Mouse (Mus musculus): ENCODE data around the gene Tollip. TPM values are rescaled to one million over a fixed set of nuclear protein-coding genes. Genes with fewer than 3 reads are reported as not detected.
A peak's percentile ranks its signal among the peaks of the same experiment; 100 is the strongest.

Gene Tollip
- polyA plus RNA-seq (2012; rRNA removed), result 232 TPM in 2 replicates

DNA sequence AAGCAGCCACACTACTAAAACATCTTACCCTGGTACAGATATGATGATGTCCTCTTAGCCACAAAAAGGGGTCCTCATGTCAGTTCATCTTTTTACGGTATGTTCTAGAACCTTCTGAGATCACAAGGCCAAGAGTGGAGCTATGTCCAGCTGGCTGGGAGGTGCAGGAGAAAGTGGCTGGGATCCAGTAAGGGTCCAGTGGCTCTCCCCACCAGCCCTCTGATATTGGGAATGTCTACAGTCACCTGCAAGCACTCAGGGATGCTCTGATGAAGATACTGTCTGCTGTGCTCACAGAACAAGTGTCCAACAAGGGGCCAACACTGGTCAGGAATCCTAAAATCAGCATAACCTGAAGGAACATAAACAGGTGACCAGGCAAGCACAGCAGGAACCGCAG lies at the start of gene Tollip:
Tollip (minus strand) TSS at position 101 of the 400 bp plus-strand sequence.
- TF ChIP-seq CTCF (IDR thresholded peaks at IDR 0.05; ENCODE audit: control insufficient read depth, insufficient read depth, insufficient replicate concordance, low read depth, low read length) (no peak), POLR2A (IDR thresholded peaks at IDR 0.05; ENCODE audit: control insufficient read depth, low read depth, low read length) (no peak; the same call in 1 of the 2 replicates)
- Histone ChIP-seq H3K27ac (ENCODE audit: control insufficient read depth, insufficient read depth, low read depth, low read length) (peak within 1 kb of the TSS; percentile 34; the same call in 1 of the 2 replicates), H3K27me3 (ENCODE audit: control insufficient read depth, insufficient read depth, low read length) (no peaks in the 10 kb centered on the region), H3K4me1 (ENCODE audit: control insufficient read depth, insufficient read depth, low read length) (no peaks in the 10 kb centered on the region), H3K36me3 (ENCODE audit: control insufficient read depth, insufficient read depth, low read length) (no peaks in the 10 kb centered on the region), H3K4me3 (ENCODE audit: control insufficient read depth, low read depth, low read length) (peak within 1 kb of the TSS; percentile 75)

DNA sequence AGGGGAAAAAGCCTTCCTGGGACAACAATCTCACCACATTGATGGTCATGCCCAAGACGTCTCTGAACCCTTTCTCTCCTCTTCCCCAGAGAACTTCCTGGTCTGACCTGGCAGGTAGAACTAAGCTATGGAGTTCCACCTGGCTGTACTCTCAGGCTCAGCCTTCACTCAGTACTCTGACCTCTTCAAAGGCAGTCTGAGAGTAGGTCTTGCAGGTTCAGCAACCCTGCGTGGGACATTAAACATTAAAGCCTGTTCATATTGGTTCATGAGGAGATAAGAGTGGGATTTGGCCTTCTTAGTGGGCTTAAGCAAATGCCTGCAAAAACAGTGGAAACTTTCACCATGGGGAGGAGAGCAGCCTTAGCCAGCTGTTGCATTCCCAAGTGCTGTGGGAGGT lies 48.0 kb upstream of the Tollip start:
- no peaks in the 10 kb centered on the region for H3K36me3 ChIP-seq (ENCODE audit: control insufficient read depth, insufficient read depth, low read length)
- H3K4me1 ChIP-seq (ENCODE audit: control insufficient read depth, insufficient read depth, low read length), result no peaks in the 10 kb centered on the region
- H3K4me3 ChIP-seq (ENCODE audit: control insufficient read depth, low read depth, low read length), result no peak overlapping the region
- H3K27me3 ChIP-seq (ENCODE audit: control insufficient read depth, insufficient read depth, low read length), result no peaks in the 10 kb centered on the region
- H3K27ac ChIP-seq (ENCODE audit: control insufficient read depth, insufficient read depth, low read depth, low read length), result no peak overlapping the region
- TF ChIP-seq POLR2A (IDR thresholded peaks at IDR 0.05; ENCODE audit: control insufficient read depth, low read depth, low read length), result no peak
- TF ChIP-seq CTCF (IDR thresholded peaks at IDR 0.05; ENCODE audit: control insufficient read depth, insufficient read depth, insufficient replicate concordance, low read depth, low read length), result no peak

DNA sequence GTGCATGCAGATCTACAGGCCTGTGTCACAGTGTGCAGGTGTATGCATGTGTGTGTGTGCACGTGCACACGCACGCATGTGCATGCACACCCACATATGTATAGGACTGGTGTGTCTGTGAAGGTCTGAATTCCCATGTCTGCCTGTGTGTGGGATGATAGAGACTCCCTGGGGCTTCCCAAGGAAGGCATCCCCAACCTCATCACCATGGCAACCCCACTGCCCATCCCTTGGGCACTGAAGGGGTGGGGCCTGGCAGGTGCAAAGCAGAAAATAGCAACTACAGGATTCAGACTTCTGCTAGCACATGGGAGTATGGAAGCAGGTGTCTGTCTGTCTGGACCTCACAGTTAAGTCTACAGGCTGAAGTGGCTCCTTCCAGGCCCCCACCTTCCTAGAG lies 44.2 kb upstream of the Tollip start:
- H3K27ac ChIP-seq (ENCODE audit: control insufficient read depth, insufficient read depth, low read depth, low read length), result no peak overlapping the region
- no peak for TF ChIP-seq CTCF (IDR thresholded peaks at IDR 0.05; ENCODE audit: control insufficient read depth, insufficient read depth, insufficient replicate concordance, low read depth, low read length)
- TF ChIP-seq POLR2A (IDR thresholded peaks at IDR 0.05; ENCODE audit: control insufficient read depth, low read depth, low read length), result no peak
- H3K27me3 ChIP-seq (ENCODE audit: control insufficient read depth, insufficient read depth, low read length), result no peaks in the 10 kb centered on the region
- no peak overlapping the region for H3K4me3 ChIP-seq (ENCODE audit: control insufficient read depth, low read depth, low read length)
- H3K36me3 ChIP-seq (ENCODE audit: control insufficient read depth, insufficient read depth, low read length), result no peaks in the 10 kb centered on the region
- H3K4me1 ChIP-seq (ENCODE audit: control insufficient read depth, insufficient read depth, low read length), result no peaks in the 10 kb centered on the region

DNA sequence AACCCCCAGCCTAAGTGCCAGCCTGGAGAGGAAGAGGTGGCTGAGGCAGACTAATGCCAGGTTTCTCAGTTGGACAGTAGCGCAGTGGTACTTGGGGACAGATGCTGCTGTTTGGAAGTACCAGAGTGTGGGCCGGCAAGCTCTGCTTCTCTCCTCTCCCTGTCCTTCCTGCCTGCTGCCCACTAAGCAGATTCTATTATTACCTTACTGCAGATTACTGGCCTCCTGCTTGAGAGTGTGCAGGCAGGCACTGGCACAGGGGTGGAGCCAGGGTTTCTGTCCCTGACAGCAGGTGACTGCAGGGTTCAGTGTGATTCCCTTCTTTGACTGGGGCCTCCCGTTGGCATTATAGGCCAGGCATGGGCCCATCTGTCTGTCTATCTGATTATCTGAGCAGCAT lies 43.2 kb upstream of the Tollip start:
- H3K27ac ChIP-seq (ENCODE audit: control insufficient read depth, insufficient read depth, low read depth, low read length), result no peak overlapping the region
- H3K36me3 ChIP-seq (ENCODE audit: control insufficient read depth, insufficient read depth, low read length), result no peaks in the 10 kb centered on the region
- no peak for TF ChIP-seq CTCF (IDR thresholded peaks at IDR 0.05; ENCODE audit: control insufficient read depth, insufficient read depth, insufficient replicate concordance, low read depth, low read length)
- TF ChIP-seq POLR2A (IDR thresholded peaks at IDR 0.05; ENCODE audit: control insufficient read depth, low read depth, low read length), result no peak
- no peak overlapping the region for H3K4me3 ChIP-seq (ENCODE audit: control insufficient read depth, low read depth, low read length)
- H3K27me3 ChIP-seq (ENCODE audit: control insufficient read depth, insufficient read depth, low read length), result no peaks in the 10 kb centered on the region
- H3K4me1 ChIP-seq (ENCODE audit: control insufficient read depth, insufficient read depth, low read length), result no peaks in the 10 kb centered on the region

DNA sequence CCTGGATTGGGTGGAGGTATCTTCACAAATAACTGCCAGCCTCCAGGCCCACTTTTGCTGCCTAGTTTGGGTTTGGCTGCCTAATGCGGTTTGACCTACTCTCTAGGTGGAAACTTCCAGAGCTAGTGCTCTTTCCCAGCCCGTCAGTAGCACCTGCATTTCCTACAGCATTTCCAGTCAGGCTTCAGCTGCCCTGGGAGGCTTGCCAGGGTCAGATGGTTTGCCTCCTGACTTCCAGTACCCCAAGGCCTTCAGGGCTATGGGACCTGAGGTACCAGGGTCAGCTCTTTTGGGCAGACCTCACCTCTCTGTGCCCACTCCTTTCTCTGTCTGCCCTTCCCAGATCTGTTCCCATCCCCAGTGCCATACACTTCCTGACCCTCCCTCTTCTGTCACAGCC lies 42.6 kb upstream of the Tollip start:
- no peak overlapping the region for H3K4me3 ChIP-seq (ENCODE audit: control insufficient read depth, low read depth, low read length)
- H3K36me3 ChIP-seq (ENCODE audit: control insufficient read depth, insufficient read depth, low read length), result no peaks in the 10 kb centered on the region
- no peak for TF ChIP-seq POLR2A (IDR thresholded peaks at IDR 0.05; ENCODE audit: control insufficient read depth, low read depth, low read length)
- no peak for TF ChIP-seq CTCF (IDR thresholded peaks at IDR 0.05; ENCODE audit: control insufficient read depth, insufficient read depth, insufficient replicate concordance, low read depth, low read length)
- H3K4me1 ChIP-seq (ENCODE audit: control insufficient read depth, insufficient read depth, low read length), result no peaks in the 10 kb centered on the region
- H3K27me3 ChIP-seq (ENCODE audit: control insufficient read depth, insufficient read depth, low read length), result no peaks in the 10 kb centered on the region
- no peak overlapping the region for H3K27ac ChIP-seq (ENCODE audit: control insufficient read depth, insufficient read depth, low read depth, low read length)

DNA sequence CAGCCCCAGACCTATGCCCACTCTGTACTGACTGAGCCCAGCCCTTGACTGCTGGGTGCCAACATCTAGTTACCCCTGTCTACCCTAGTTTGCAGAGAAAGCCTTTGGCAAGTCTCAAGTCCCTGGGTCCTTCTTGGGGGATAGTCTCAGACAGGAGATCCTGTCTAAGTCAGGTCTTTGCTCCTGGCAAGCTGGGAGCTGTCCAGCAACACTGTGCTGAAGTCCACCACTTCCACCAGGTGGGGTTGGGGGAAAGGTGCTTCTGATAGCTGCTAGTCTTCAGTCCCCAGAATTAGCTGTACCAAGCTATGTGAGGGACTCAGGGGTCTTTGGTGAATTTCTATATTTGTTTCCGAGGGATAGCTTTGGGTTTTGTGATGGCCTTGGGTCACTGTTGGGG lies 40.8 kb upstream of the Tollip start:
- Histone ChIP-seq H3K27ac (ENCODE audit: control insufficient read depth, insufficient read depth, low read depth, low read length) (no peak overlapping the region), H3K36me3 (ENCODE audit: control insufficient read depth, insufficient read depth, low read length) (no peaks in the 10 kb centered on the region), H3K4me1 (ENCODE audit: control insufficient read depth, insufficient read depth, low read length) (no peaks in the 10 kb centered on the region), H3K4me3 (ENCODE audit: control insufficient read depth, low read depth, low read length) (no peak overlapping the region), H3K27me3 (ENCODE audit: control insufficient read depth, insufficient read depth, low read length) (no peaks in the 10 kb centered on the region)
- TF ChIP-seq CTCF (IDR thresholded peaks at IDR 0.05; ENCODE audit: control insufficient read depth, insufficient read depth, insufficient replicate concordance, low read depth, low read length) (no peak), POLR2A (IDR thresholded peaks at IDR 0.05; ENCODE audit: control insufficient read depth, low read depth, low read length) (no peak)

DNA sequence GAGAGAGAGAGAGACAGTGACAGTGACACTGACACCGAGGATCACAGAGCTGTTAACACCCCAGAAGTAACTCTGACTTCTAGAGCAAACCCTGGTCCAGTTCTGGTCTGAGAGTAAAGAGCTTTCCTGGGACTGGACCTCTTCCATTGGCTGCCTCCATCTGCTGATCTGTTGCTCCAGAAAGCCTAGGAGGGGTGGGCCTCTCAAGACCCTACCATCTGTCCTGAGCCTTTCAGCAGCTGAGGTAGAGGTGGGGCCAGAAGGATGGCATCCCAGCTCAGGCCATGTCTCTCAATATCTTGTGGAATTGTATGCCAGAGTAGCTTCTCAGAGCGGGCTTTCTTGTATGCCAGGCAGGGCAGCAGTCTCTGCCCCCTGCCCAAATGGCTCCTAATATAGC lies 39.9 kb upstream of the Tollip start:
- H3K4me1 ChIP-seq (ENCODE audit: control insufficient read depth, insufficient read depth, low read length), result no peaks in the 10 kb centered on the region
- no peaks in the 10 kb centered on the region for H3K36me3 ChIP-seq (ENCODE audit: control insufficient read depth, insufficient read depth, low read length)
- H3K27ac ChIP-seq (ENCODE audit: control insufficient read depth, insufficient read depth, low read depth, low read length), result no peak overlapping the region
- H3K4me3 ChIP-seq (ENCODE audit: control insufficient read depth, low read depth, low read length), result no peak overlapping the region
- H3K27me3 ChIP-seq (ENCODE audit: control insufficient read depth, insufficient read depth, low read length), result no peaks in the 10 kb centered on the region
- TF ChIP-seq CTCF (IDR thresholded peaks at IDR 0.05; ENCODE audit: control insufficient read depth, insufficient read depth, insufficient replicate concordance, low read depth, low read length) (no peak), POLR2A (IDR thresholded peaks at IDR 0.05; ENCODE audit: control insufficient read depth, low read depth, low read length) (no peak)

DNA sequence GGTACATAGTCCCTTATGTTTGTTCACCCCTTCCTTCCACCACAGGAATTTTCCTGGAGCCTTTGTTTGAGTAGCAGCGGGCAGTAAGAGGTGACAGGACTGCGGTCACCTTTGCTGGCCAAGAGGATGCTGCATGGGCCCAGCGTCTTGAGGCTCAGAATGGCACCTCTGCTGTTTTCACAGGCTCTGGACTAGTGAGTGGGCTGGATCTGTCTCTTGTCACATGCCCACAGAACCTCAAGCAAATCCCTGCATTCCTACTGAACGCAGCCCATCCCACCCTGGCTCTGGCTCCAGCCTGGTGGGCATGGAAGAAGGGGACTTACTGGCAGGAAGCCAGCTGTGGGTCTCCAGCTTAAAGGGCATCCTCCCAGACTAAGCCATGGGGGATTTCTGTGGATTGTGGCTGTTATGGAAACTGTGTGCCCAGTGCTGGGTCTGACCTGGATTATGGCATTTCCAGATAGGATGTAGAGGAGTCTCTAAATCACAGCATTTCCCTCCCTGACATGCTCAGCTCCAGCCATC lies 39.3 kb upstream of the Tollip start:
- no peak overlapping the region for H3K4me3 ChIP-seq (ENCODE audit: control insufficient read depth, low read depth, low read length)
- H3K27ac ChIP-seq (ENCODE audit: control insufficient read depth, insufficient read depth, low read depth, low read length), result no peak overlapping the region
- no peak for TF ChIP-seq POLR2A (IDR thresholded peaks at IDR 0.05; ENCODE audit: control insufficient read depth, low read depth, low read length)
- TF ChIP-seq CTCF (IDR thresholded peaks at IDR 0.05; ENCODE audit: control insufficient read depth, insufficient read depth, insufficient replicate concordance, low read depth, low read length), result no peak
- no peaks in the 10 kb centered on the region for H3K27me3 ChIP-seq (ENCODE audit: control insufficient read depth, insufficient read depth, low read length)
- H3K4me1 ChIP-seq (ENCODE audit: control insufficient read depth, insufficient read depth, low read length), result no peaks in the 10 kb centered on the region
- H3K36me3 ChIP-seq (ENCODE audit: control insufficient read depth, insufficient read depth, low read length), result no peaks in the 10 kb centered on the region
